Mouse (Mus musculus): ENCODE data around the gene Tstd1. TPM values are rescaled to one million over a fixed set of nuclear protein-coding genes. Genes with fewer than 3 reads are reported as not detected.
A peak's percentile ranks its signal among the peaks of the same experiment; 100 is the strongest.

Gene Tstd1
- total RNA-seq (2014; fragmentation: Nextera tagmentation) (10.1 and 14.9 TPM in 2 replicates), total RNA-seq (2017) (3.7 TPM in 1 of 2 replicates, not detected in the other)

- ATAC-seq (replicated peaks; ENCODE audit: poor library complexity, severe bottlenecking): no peak
Measured at GRCm38 (mm10) chr1:171418660-171419059, at the start of gene Tstd1. Gene Tstd1 (plus strand): TSS chr1:171418872.

DNA sequence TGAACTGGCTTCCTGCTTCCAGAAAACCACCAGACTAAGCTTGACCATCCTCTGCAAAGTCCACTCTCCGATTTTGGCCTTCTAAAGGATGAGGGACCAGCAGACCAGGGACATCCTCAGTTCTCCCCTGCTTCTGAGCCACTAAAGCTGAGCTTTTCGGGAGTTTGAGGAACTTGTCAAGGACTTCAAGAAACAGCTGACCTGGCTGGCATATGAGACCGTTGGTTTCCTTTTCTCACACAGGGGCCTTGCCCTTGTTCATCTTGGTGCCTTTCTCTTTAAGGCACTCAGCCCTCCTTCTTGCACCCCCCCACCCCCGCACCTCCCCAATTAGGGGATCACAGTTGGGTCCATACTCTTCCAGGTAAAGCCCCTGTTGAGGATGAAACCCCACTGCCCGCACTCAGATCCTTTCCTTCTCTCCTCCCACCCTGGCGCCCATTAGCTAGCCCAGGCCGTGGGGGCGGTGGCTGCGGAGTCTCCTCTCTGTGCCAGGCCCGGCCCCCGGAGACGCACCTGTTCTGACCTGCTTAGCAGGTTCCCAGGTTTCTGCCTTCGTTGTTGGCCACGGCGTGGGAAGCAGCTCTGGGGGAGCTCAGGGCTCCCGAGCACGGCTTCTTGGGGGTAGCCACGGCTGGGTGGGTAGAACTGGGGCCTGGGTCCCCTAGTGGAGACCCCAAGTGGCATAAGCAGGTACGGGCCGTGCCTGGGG, 48.7 kb upstream of the Tstd1 start, which contains the start of gene Nectin4:
Gene Nectin4 (plus strand): TSS at position 255 of the 712 bp plus-strand sequence.
- ATAC-seq (replicated peaks; ENCODE audit: poor library complexity, severe bottlenecking): peak; percentile 50

- no peak for ATAC-seq (replicated peaks; ENCODE audit: poor library complexity, severe bottlenecking)
Measured at GRCm38 (mm10) chr1:171372880-171373279, 45.8 kb upstream of the Tstd1 start.

DNA sequence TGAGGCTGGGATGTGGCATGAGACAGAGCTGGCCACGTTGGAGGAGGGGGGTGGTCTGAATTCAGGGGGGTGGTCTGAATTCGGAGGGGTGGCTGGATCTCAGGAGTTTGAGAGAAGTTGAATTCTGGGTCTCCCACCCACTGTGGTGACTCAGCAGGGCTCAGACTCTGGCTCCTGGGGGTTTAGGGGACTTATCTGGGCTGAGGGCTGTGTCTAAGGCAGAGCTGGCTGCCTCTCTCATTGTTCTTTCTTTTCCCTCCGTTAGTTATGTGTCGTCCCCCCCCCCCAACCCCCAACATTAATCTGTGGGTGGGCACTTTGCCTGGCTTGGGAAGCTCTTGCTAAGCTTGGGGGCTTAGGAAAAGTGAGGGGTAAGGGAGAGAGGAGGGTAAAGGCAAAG, 44.7 kb upstream of the Tstd1 start:
- no peak for ATAC-seq (replicated peaks; ENCODE audit: poor library complexity, severe bottlenecking)

- peak; percentile 85 for ATAC-seq (replicated peaks; ENCODE audit: poor library complexity, severe bottlenecking)
Measured at GRCm38 (mm10) chr1:171375646-171376097, 43.0 kb upstream of the Tstd1 start.

DNA sequence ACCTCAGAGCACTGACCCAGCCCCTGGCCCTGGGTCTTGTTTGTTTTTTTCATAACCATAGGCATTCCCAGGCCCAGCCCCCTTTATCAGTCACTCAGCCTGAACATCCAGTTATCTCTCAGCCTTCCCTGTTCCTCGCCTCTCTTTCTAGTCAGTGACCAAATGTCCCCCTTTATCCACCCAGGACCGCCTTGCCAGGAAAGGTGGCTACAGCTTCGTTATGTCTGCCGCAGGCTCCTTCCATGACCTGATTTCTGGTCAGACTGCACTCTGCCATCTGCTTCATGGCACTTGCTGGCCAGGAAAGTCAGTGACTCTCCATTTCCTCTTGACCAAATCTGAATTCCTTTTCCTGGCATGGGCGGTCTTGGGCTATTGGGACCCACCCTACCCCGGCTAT, 40.4 kb upstream of the Tstd1 start:
- no peak for ATAC-seq (replicated peaks; ENCODE audit: poor library complexity, severe bottlenecking)

DNA sequence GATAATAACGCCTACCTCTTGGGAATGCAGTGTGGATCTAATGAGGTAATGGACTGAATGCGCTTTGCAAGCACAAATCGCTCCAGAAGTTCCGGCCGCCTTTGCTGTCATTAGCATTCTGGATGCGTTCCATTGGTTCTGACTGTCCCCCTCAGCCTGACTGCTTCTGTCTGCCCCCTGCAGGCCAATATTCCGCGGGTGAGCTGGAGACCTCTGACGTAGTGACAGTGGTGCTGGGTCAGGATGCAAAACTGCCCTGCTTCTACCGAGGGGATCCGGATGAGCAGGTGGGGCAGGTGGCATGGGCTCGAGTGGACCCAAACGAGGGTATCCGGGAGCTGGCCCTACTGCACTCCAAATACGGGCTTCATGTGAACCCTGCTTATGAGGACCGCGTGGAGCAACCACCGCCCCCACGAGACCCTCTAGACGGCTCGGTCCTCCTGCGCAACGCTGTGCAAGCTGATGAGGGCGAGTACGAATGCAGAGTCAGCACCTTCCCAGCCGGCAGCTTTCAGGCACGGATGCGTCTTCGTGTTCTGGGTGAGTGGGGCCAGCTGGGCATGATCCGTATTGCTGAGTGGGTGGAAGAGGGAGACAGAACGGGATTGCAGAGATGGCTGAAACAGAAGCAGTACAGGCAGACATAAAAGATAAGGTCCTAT, 38.6 kb upstream of the Tstd1 start:
- ATAC-seq (replicated peaks; ENCODE audit: poor library complexity, severe bottlenecking): peak; percentile 65

- peak; percentile 47 for ATAC-seq (replicated peaks; ENCODE audit: poor library complexity, severe bottlenecking)
Measured at GRCm38 (mm10) chr1:171382096-171382620, 36.5 kb upstream of the Tstd1 start.

GRCm38 (mm10) chr1:171384361-171384760, 34.3 kb upstream of the Tstd1 start:
- no peak for ATAC-seq (replicated peaks; ENCODE audit: poor library complexity, severe bottlenecking)

- ATAC-seq (replicated peaks; ENCODE audit: poor library complexity, severe bottlenecking): no peak
Measured at GRCm38 (mm10) chr1:171385171-171385570, 33.5 kb upstream of the Tstd1 start.

DNA sequence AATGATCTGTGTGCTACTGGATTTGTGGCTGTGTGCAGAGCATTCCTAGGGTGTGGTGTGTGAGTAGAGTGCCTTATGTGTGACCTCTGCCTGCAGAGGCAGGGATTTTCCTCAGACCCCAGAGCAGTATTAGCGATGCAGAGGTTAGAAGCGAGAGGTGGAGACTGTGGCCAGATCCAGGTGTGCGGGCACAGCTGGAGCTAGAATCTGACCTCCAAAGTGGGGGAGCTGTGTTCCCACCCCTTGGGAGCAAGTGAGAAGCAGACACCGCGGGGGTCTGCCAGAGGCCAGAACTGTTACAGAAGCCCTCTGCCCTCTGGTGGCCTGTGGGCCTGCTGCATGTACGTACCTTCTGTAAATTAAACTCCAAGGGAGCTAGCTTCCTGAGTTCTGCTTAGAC, 31.6 kb upstream of the Tstd1 start:
- no peak for ATAC-seq (replicated peaks; ENCODE audit: poor library complexity, severe bottlenecking)

DNA sequence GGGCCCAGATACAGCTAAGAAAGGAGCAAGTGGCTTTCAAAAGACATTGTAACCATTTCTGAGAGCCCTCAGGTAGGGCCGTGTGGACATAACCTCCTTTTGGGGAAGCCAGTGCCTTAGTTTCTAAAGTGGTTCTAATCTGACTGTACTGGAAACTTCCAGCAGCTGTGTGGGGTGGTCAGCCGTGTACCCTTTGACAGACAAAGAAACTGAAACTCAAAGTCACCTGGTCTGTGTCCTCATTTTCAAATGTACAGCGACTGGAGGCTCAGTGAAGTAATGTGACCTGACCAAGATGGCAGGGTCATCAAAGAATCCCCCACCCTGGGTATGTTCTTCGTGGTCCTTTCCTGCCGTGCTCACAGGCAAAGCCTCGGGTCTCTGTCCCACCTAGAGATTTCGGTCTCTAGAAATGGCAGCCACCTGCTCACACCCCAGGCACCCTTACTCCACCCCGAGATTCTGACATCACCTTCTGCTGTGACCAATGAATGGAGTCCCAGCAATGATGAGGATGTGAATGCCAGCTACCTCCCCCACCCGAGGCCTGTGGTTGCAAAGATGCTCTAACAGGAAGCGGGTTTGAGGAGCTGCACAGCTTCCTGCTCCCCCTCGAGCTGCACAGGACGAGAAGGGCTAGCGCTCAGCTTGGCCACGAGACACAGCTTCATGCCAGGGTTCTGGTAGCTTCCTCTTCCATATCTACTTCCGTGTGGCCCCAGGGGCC, 30.1 kb upstream of the Tstd1 start, which contains the start of gene Arhgap30:
Gene Arhgap30 (plus strand): TSS at position 579 of the 727 bp plus-strand sequence.
- ATAC-seq (replicated peaks; ENCODE audit: poor library complexity, severe bottlenecking): peak; percentile 81

GRCm38 (mm10) chr1:171390101-171390500, 28.6 kb upstream of the Tstd1 start:
- ATAC-seq (replicated peaks; ENCODE audit: poor library complexity, severe bottlenecking): peak; percentile 77

- no peak for ATAC-seq (replicated peaks; ENCODE audit: poor library complexity, severe bottlenecking)
Measured at GRCm38 (mm10) chr1:171401821-171402220, 16.9 kb upstream of the Tstd1 start.

DNA sequence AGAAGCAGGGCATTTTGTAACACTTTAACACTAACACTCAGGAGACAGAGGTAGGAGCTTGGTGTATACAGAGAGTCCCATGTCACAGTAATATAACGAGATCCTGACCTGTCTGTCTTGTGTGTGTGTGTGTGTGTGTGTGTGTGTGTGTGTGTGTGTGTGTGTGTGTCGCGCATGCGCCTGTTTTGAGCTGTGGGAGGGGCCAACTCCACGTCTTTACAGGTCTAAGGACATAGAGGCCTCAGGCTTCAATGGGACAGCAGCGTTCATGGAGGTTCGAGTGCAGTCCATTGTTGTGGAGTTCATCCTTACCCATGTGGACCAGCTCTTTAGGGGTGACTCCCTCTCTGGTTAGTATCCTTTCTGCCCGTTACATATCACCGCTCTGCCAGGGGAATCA, 15.7 kb upstream of the Tstd1 start:
- ATAC-seq (replicated peaks; ENCODE audit: poor library complexity, severe bottlenecking): no peak

- ATAC-seq (replicated peaks; ENCODE audit: poor library complexity, severe bottlenecking): no peak
Measured at GRCm38 (mm10) chr1:171407263-171407662, 11.4 kb upstream of the Tstd1 start.

- peak; percentile 26; the same call in 1 of the 2 replicates for ATAC-seq (replicated peaks; ENCODE audit: poor library complexity, severe bottlenecking)
Measured at GRCm38 (mm10) chr1:171410231-171410630, 8.4 kb upstream of the Tstd1 start.

GRCm38 (mm10) chr1:171410947-171411484, 7.7 kb upstream of the Tstd1 start, which contains the start of gene Usf1:
Gene Usf1 (plus strand): TSS chr1:171411313.
- ATAC-seq (replicated peaks; ENCODE audit: poor library complexity, severe bottlenecking): peak; percentile 84

- ATAC-seq (replicated peaks; ENCODE audit: poor library complexity, severe bottlenecking): peak; percentile 20
Measured at GRCm38 (mm10) chr1:171411492-171411941, 7.2 kb upstream of the Tstd1 start.

DNA sequence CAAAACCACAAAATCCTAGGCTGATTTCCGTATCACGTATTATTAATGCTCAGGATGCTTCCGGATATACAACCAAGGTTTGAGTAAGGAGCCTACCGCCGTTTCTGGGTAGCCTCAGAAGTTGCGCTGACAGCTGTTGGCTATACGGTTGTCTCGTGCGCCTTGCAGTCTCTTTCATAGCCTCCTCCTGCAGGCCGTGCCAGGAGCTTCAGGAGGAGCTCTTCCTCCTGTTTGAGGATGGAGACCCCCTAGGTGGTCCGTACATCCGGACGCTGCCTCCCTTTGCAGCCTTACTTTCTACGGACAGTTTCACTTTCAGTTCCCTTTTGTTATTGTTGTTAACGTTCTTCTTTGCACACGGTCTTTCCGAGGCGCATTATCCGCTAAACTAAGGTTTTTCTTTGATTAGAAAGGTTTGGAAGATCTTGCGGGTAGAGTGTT, 6.7 kb upstream of the Tstd1 start:
- ATAC-seq (replicated peaks; ENCODE audit: poor library complexity, severe bottlenecking): peak; percentile 50

Measured in granulocyte monocyte progenitor cell, adult 5-6 weeks (primary cell).